Mouse (Mus musculus): ENCODE measurements around the gene Dazap2. TPM values are rescaled to one million over a fixed set of nuclear protein-coding genes. Genes with fewer than 3 reads are reported as not detected.

Gene Dazap2
- polyA plus RNA-seq, 1 experiment from 2014 or later = 240 TPM

DNA sequence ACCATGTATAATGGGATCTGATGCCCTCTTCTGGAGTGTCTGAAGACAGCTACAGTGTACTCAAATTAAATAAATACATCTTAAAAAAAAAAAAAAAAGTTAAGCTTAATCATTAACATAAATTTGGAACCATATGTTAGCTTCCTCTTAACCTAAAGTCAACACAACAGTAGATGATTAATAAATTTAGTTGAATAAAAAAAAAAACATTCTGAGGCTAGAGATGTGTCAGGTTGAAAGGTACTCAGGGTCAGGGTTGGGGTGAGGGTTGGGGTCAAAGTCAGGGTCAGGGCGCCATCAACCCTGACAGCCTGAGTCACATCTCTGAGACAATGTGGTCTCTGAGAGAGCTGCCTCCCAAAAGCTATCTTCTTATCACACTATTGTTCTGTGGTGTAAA lies 39.1 kb downstream of the Dazap2 start:
- Histone ChIP-seq H3K27ac (no peak overlapping the region), H3K27me3 (ENCODE audit: insufficient read depth, poor library complexity, severe bottlenecking) (no peaks in the 10 kb centered on the region), H3K36me3 (no peaks in the 10 kb centered on the region), H3K4me3 (no peak overlapping the region), H3K9me3 (no peaks in the 10 kb centered on the region), H3K4me1 (replicated peaks) (peaks cover 11% of the 10 kb centered on the region)
- no peak for DNase-seq (ENCODE audit: low spot score)
- WGBS = 87% methylated on average over 1 of the region's 1 CpGs

DNA sequence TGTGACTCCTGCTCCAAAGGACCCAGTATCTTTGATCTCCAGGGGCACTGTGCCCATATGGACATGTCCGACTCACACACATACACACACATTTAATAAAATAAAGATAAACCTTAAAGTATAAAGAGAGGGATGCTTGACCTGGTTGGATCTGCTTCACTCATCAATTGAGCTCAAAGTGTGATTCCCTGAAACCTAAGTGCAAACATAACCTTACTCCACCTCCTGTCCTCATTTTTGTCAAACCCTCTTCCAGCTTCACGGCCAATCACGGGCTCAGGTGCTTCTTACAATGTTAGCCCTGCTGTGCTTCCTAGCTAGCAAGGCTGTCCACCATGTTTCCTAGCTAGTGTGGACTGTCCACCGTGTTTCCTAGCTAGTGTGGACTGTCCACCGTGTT lies 40.1 kb downstream of the Dazap2 start:
- no peak overlapping the region for H3K4me3 ChIP-seq
- H3K4me1 ChIP-seq (replicated peaks) = peaks cover 4% of the 10 kb centered on the region; the same call in 1 of the 2 replicates
- no peak overlapping the region for H3K27ac ChIP-seq
- H3K27me3 ChIP-seq (ENCODE audit: insufficient read depth, poor library complexity, severe bottlenecking) = no peaks in the 10 kb centered on the region
- H3K36me3 ChIP-seq = no peaks in the 10 kb centered on the region
- 89% methylated on average over 5 of the region's 5 CpGs for WGBS
- no peak for DNase-seq (ENCODE audit: low spot score)
- no peaks in the 10 kb centered on the region for H3K9me3 ChIP-seq

DNA sequence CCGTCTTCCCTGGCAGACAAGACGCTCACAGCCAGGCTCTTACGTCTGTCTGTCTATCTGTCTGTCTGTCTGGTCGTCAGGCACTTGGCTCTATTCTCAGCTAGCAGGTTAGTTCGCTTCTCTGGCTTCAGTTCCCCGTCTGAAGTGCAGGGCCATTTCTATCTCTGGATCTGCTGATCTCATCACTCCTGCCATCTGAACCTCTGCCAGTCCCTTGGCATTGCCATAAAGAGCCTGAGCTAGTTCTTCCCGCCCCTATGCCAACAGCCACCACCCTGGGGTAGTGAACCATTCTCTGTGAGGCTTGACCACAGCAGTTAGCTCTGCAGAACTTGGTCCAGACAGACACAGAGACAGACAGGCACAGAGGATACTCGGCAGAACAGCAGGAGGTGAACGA lies 45.2 kb downstream of the Dazap2 start:
- Histone ChIP-seq H3K4me3 (no peak overlapping the region), H3K4me1 (replicated peaks) (peaks cover 4% of the 10 kb centered on the region; the same call in 1 of the 2 replicates), H3K27me3 (ENCODE audit: insufficient read depth, poor library complexity, severe bottlenecking) (no peaks in the 10 kb centered on the region), H3K36me3 (no peaks in the 10 kb centered on the region), H3K27ac (no peak overlapping the region), H3K9me3 (no peaks in the 10 kb centered on the region)
- 86% methylated on average over 9 of the region's 9 CpGs for WGBS
- DNase-seq (ENCODE audit: low spot score) = no peak

DNA sequence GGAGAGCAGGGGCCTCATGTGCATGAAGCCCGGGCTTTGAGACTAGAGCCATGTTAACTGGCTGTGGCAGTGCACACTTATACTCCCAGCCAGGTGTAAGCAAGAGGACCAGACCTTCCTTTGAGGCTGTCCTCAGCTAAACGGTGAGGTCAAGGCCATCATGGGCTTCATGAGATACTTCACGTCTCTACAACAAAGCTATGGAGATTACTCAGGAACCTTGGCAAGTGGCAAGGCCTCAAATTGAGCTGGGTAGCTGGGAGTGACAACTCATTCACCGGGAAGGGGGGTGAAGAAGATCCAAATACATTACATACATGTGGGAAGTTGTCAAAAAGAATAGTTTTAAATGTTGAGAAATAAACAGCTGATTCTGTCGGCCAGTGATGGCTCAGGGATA lies 45.7 kb downstream of the Dazap2 start:
- no peaks in the 10 kb centered on the region for H3K9me3 ChIP-seq

DNA sequence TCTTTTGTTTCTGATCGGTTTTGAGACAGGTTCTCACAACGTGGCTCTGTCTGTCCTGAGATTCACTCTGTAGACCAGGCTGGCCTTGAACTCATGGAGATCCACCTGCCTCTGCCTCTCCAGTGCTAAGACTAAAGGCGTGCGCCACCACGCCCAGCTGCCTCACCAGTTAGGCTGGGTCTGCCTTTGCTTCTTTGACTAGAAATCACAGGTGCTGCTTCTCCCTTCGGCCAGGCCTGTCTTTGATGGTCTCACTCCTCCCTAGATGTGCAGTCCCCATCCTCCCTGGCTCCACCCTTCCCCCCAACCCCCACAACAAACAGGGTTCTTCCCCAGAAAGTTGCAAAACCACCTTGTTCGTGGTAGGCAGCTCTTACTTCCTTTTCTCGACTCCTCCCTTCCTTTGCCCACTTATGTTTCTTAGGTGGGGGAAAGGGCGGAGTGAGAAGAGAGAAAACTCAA lies 49.7 kb downstream of the Dazap2 start:
- no peaks in the 10 kb centered on the region for H3K9me3 ChIP-seq
- no peak for DNase-seq (ENCODE audit: low spot score)
- WGBS = 78% methylated on average over 9 of the region's 9 CpGs
- H3K27ac ChIP-seq = no peak overlapping the region
- no peak overlapping the region for H3K4me3 ChIP-seq
- no peaks in the 10 kb centered on the region for H3K36me3 ChIP-seq
- H3K4me1 ChIP-seq (replicated peaks) = peaks cover 13% of the 10 kb centered on the region
- 0 out of 2 replicates have a peak, but pooled peaks cover 5% of the 10 kb centered on the region for H3K27me3 ChIP-seq (ENCODE audit: insufficient read depth, poor library complexity, severe bottlenecking)

More for the DNA sequence above, 45.7 kb downstream of the Dazap2 start:
- WGBS = 90% methylated on average over 5 of the region's 5 CpGs
- peaks cover 4% of the 10 kb centered on the region; the same call in 1 of the 2 replicates for H3K4me1 ChIP-seq (replicated peaks)
- no peak for DNase-seq (ENCODE audit: low spot score)
- H3K36me3 ChIP-seq = no peaks in the 10 kb centered on the region
- no peak overlapping the region for H3K4me3 ChIP-seq
- no peak overlapping the region for H3K27ac ChIP-seq
- no peaks in the 10 kb centered on the region for H3K27me3 ChIP-seq (ENCODE audit: insufficient read depth, poor library complexity, severe bottlenecking)

DNA sequence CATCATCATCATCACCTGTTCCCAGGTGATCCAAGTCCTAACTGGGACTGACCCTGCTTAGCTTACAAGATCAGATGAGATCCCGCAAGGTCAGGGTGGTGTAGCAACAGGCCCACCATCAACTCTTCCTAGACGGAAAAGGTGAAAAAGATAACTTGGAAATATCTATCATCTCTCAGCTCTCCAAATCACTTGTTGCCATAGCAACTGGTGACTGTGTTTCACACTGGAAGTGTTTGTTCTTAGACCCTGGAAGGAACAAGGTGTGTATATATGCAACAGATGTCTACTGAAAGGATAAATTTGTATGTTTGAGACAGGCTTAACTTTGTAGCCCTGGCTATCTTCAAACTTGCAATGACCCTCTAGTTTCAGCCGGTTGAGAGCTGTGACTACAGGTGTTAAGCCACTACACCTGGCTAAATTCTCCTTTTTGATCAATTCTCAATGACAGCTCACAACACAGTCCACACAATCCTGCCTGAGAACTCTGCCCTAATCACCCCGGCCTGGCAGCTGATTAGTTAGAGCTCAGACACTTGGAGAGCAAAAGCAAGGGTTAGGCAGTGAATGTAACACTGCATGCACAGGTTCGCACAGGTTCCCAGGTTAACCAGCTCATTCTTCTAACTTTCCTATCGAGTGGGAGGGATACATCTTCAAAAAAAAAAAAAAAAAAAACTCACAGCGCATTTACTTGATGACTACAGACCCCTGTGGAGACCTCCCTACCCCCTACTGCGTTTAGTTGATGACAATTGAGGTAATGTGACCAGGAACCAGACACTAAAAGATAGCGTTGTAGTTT lies 50.5 kb downstream of the Dazap2 start:
- no peak for DNase-seq (ENCODE audit: low spot score)
- H3K36me3 ChIP-seq = no peaks in the 10 kb centered on the region
- H3K4me1 ChIP-seq (replicated peaks) = peaks cover 13% of the 10 kb centered on the region
- 45% methylated on average over 9 of the region's 9 CpGs for WGBS
- H3K27me3 ChIP-seq (ENCODE audit: insufficient read depth, poor library complexity, severe bottlenecking) = 0 out of 2 replicates have a peak, but pooled peaks cover 5% of the 10 kb centered on the region
- H3K27ac ChIP-seq = no peak overlapping the region
- no peaks in the 10 kb centered on the region for H3K9me3 ChIP-seq
- no peak overlapping the region for H3K4me3 ChIP-seq

DNA sequence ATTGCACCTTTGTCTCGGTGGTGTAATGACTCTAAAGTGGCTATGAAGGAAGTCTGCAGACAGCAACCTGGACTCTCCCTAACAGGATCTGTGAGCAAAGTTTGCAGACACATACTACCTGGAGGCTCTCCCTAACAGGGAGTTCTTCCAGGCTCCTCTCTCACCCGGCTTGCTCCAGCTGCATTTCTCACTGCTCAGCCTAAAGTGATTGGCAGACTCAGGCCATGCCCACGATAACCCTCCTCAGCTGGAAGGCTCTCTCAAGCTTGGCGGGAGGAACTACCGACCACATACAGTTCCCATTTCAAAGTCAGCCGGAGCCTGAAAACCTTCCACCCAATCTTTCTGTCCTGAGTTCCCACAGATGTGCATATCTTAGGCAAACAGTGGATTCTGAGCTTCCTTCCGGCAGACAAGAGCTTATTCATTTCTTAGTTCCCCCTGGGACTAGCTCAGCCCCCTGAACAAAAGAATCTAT lies 51.1 kb downstream of the Dazap2 start:
- Histone ChIP-seq H3K27me3 (ENCODE audit: insufficient read depth, poor library complexity, severe bottlenecking) (0 out of 2 replicates have a peak, but pooled peaks cover 5% of the 10 kb centered on the region), H3K4me3 (0 out of 2 replicates have a peak overlapping the region, but pooled peaks have one; percentile 6), H3K27ac (peak overlapping the region; percentile 37), H3K9me3 (no peaks in the 10 kb centered on the region), H3K36me3 (no peaks in the 10 kb centered on the region), H3K4me1 (replicated peaks) (peaks cover 16% of the 10 kb centered on the region)
- DNase-seq (ENCODE audit: low spot score) = peak; percentile 18
- WGBS = 7% methylated on average over 7 of the region's 7 CpGs

DNA sequence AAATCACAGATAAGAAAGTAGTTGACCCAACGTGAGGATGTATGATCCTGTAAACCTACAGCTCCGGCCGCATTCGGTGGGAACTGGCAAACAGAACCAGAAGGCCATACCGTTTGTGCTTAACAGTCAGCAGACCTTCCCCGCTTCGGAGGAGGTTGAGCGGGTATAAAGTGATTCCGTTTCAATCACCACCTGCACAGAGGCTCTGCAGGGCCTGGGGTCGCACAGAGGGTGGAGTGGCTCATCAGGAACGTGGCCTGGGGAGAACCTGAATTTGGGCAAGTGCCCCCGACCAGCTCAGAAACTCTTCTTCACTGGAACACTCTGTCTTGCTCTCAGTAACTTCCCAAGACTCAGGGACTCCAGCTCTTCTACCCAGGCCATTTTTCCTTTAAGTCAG lies 51.7 kb downstream of the Dazap2 start:
- Histone ChIP-seq H3K4me1 (replicated peaks) (peaks cover 16% of the 10 kb centered on the region), H3K27me3 (ENCODE audit: insufficient read depth, poor library complexity, severe bottlenecking) (0 out of 2 replicates have a peak, but pooled peaks cover 5% of the 10 kb centered on the region), H3K9me3 (no peaks in the 10 kb centered on the region), H3K36me3 (no peaks in the 10 kb centered on the region), H3K4me3 (no peak overlapping the region), H3K27ac (peak overlapping the region; percentile 66; the same call in 1 of the 2 replicates)
- 30% methylated on average over 12 of the region's 12 CpGs for WGBS
- no peak for DNase-seq (ENCODE audit: low spot score)

DNA sequence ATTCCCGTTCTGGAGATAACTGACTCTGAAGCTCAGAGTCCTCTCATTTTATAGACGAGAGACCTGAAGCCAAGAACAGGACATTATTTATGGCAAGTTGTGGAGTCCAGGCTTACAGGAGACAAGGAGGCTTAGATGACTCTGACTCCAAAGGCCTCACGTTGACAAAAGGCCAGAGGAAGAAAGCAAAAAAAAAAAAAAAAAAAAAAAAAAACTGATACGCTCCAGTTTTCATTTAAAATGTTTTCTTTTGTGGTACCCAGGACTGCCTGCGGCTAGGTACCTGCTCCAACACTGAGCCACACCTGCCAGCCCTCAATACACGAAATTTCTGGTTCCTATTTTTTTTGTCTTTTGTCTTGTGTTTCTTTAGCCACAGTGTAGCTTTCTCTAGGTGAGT lies 52.3 kb downstream of the Dazap2 start:
- H3K36me3 ChIP-seq = no peaks in the 10 kb centered on the region
- H3K9me3 ChIP-seq = no peaks in the 10 kb centered on the region
- H3K4me3 ChIP-seq = no peak overlapping the region
- no peak overlapping the region for H3K27ac ChIP-seq
- peaks cover 16% of the 10 kb centered on the region for H3K4me1 ChIP-seq (replicated peaks)
- WGBS = 59% methylated on average over 6 of the region's 6 CpGs
- H3K27me3 ChIP-seq (ENCODE audit: insufficient read depth, poor library complexity, severe bottlenecking) = 0 out of 2 replicates have a peak, but pooled peaks cover 5% of the 10 kb centered on the region
- no peak for DNase-seq (ENCODE audit: low spot score)

DNA sequence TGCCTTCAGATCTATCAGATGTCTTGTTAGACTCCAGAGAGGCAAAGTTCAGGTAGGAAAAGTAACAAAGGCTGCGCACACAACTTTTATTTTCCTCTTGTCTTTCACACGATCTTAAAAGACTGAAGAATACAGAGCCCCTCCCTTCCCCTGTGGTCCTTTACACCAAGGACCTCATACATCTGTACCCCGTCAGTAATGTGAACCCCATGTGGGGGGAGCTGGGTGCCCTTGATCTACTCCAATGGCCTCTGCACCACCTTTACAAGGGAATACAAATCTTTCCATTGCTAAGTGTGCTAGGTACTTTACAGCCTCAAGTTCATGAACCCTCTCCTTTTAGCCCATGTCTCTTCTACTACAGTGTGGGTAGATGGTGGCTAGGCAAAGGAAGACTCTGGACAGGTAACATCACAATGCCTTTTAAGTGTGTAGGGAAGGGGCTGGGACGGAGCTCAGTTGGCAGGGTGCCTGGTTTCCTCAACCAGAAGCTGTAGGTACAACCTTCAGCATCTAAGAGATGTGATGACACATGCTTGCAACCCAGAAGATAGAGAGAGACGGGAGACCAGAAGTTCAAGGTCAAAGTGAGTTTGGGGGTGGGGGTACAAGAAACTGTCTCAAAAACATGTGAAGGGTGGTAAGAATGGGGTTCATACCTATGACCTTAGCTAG lies 52.9 kb downstream of the Dazap2 start:
- DNase-seq (ENCODE audit: low spot score) = no peak
- Histone ChIP-seq H3K27me3 (ENCODE audit: insufficient read depth, poor library complexity, severe bottlenecking) (0 out of 2 replicates have a peak, but pooled peaks cover 5% of the 10 kb centered on the region), H3K27ac (no peak overlapping the region), H3K36me3 (no peaks in the 10 kb centered on the region), H3K4me3 (no peak overlapping the region), H3K9me3 (no peaks in the 10 kb centered on the region), H3K4me1 (replicated peaks) (peaks cover 16% of the 10 kb centered on the region)
- 84% methylated on average over 5 of the region's 5 CpGs for WGBS

DNA sequence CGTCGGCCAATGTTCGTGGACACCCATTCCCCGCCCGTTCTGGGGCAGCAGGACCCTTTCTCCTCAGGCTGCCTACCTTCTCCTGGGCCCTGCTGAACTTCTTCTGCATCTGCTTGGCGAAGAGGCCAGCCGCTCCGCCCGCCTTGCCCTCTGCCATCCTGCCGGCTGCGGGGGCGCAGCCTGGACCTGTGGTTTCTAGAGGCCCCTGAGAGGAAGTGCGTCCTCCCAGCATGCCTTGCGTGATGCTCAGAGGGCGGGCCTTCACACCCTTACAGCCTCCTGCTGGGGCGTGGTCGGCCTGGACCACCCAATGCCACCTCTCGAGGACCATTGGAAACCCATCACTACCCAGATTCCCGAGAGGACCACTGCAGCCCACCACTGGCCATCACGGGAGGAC lies 54.2 kb downstream of the Dazap2 start, which contains the start of gene Bin2:
Gene Bin2, minus strand, starts transcription at position 217 of the 400 bp plus-strand sequence.
- no peaks in the 10 kb centered on the region for H3K36me3 ChIP-seq
- WGBS = 89% methylated on average over 20 of the region's 20 CpGs
- peaks cover 28% of the 10 kb centered on the region for H3K4me1 ChIP-seq (replicated peaks)
- no peak within 1 kb of the TSS for H3K27ac ChIP-seq
- H3K4me3 ChIP-seq = no peak within 1 kb of the TSS
- no peaks in the 10 kb centered on the region for H3K9me3 ChIP-seq
- no peak for DNase-seq (ENCODE audit: low spot score)
- H3K27me3 ChIP-seq (ENCODE audit: insufficient read depth, poor library complexity, severe bottlenecking) = 0 out of 2 replicates have a peak, but pooled peaks cover 5% of the 10 kb centered on the region

DNA sequence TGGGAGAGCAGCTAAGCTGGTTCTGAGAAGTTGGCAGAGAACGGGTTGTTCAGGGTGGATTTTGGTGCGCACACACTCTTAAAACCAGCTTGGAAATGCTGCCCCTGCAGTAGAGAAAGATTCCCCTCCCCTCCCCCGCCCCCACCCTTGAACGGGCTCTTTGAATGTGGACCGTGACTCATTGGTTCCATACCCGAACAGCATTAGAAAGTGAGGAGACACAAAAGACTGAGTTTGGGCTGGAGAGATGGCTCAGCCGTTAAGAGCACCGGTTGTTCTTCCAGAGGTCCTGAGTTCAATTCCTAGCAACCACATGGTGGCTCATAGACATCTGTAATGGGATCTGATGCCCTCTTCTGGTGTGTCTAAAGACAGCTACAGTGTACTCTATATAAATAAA lies 54.9 kb downstream of the Dazap2 start:
- Histone ChIP-seq H3K9me3 (no peaks in the 10 kb centered on the region), H3K36me3 (no peaks in the 10 kb centered on the region), H3K27me3 (ENCODE audit: insufficient read depth, poor library complexity, severe bottlenecking) (0 out of 2 replicates have a peak, but pooled peaks cover 5% of the 10 kb centered on the region), H3K27ac (no peak overlapping the region), H3K4me3 (no peak overlapping the region), H3K4me1 (replicated peaks) (peaks cover 29% of the 10 kb centered on the region)
- WGBS = 78% methylated on average over 8 of the region's 8 CpGs
- no peak for DNase-seq (ENCODE audit: low spot score)
